Mouse (Mus musculus): ENCODE measurements around the gene Cx3cr1. TPM values are rescaled to one million over a fixed set of nuclear protein-coding genes. Genes with fewer than 3 reads are reported as not detected.

Gene Cx3cr1
- total and polyA plus RNA-seq, 3 experiments = 1.2 to 4.4 (median 3.7) TPM

- Histone ChIP-seq H3K4me3 (no peak overlapping the region), H3K4me1 (ENCODE audit: control insufficient read depth, insufficient read depth, low read length) (peaks cover 2% of the 10 kb centered on the region), H3K79me2 (replicated peaks; ENCODE audit: control insufficient read depth, insufficient read depth, low read length) (no peaks in the 10 kb centered on the region), H3K27ac (no peak overlapping the region), H3K9ac (ENCODE audit: low read depth, low read length) (no peak overlapping the region), H3K36me3 (ENCODE audit: control insufficient read depth, insufficient read depth, low read length) (peaks cover 4% of the 10 kb centered on the region; the same call in 1 of the 2 replicates), H3K27me3 (ENCODE audit: control insufficient read depth, insufficient read depth, low read length) (no peaks in the 10 kb centered on the region)
- DNase-seq = no peak
- TF ChIP-seq CTCF (IDR thresholded peaks at IDR 0.05) = no peak
- no peak for TF ChIP-seq EP300 (IDR thresholded peaks at IDR 0.05; ENCODE audit: insufficient read depth, low read depth, low read length)
- TF ChIP-seq POLR2A (IDR thresholded peaks at IDR 0.05; ENCODE audit: insufficient read depth, low read depth, low read length) = no peak
- 77% methylated on average over 7 of the region's 7 CpGs for WGBS
- intact Hi-C loops (cut with DNase I) = no loop called here
Observed at GRCm38 (mm10) chr9:120009226-120009841, 60.3 kb downstream of the Cx3cr1 start.

- Histone ChIP-seq H3K4me3 (no peak overlapping the region), H3K36me3 (ENCODE audit: control insufficient read depth, insufficient read depth, low read length) (no peaks in the 10 kb centered on the region), H3K79me2 (replicated peaks; ENCODE audit: control insufficient read depth, insufficient read depth, low read length) (no peaks in the 10 kb centered on the region), H3K27me3 (ENCODE audit: control insufficient read depth, insufficient read depth, low read length) (no peaks in the 10 kb centered on the region), H3K27ac (no peak overlapping the region), H3K4me1 (ENCODE audit: control insufficient read depth, insufficient read depth, low read length) (no peaks in the 10 kb centered on the region; the same call in 1 of the 2 replicates), H3K9ac (ENCODE audit: low read depth, low read length) (no peak overlapping the region)
- TF ChIP-seq CTCF (IDR thresholded peaks at IDR 0.05) = peak; percentile 32; the same call in 1 of the 2 replicates
- TF ChIP-seq EP300 (IDR thresholded peaks at IDR 0.05; ENCODE audit: insufficient read depth, low read depth, low read length) = no peak
- no peak for TF ChIP-seq POLR2A (IDR thresholded peaks at IDR 0.05; ENCODE audit: insufficient read depth, low read depth, low read length)
- intact Hi-C loops (cut with DNase I) = no loop called here
- WGBS = 94% methylated on average over 1 of the region's 1 CpGs
- no peak for DNase-seq
Observed at GRCm38 (mm10) chr9:120007833-120008232, 61.8 kb downstream of the Cx3cr1 start.

- H3K4me1 ChIP-seq (ENCODE audit: control insufficient read depth, insufficient read depth, low read length) = peaks cover 2% of the 10 kb centered on the region; the same call in 1 of the 2 replicates
- no peak for DNase-seq
- TF ChIP-seq CTCF (IDR thresholded peaks at IDR 0.05) (no peak), EP300 (IDR thresholded peaks at IDR 0.05; ENCODE audit: insufficient read depth, low read depth, low read length) (no peak), POLR2A (IDR thresholded peaks at IDR 0.05; ENCODE audit: insufficient read depth, low read depth, low read length) (no peak)
- 77% methylated on average over 3 of the region's 3 CpGs for WGBS
- no peak overlapping the region for H3K4me3 ChIP-seq
- H3K27ac ChIP-seq = no peak overlapping the region
- H3K9ac ChIP-seq (ENCODE audit: low read depth, low read length) = no peak overlapping the region
- H3K79me2 ChIP-seq (replicated peaks; ENCODE audit: control insufficient read depth, insufficient read depth, low read length) = no peaks in the 10 kb centered on the region
- intact Hi-C loops (cut with DNase I) = no loop called here
- no peaks in the 10 kb centered on the region for H3K36me3 ChIP-seq (ENCODE audit: control insufficient read depth, insufficient read depth, low read length)
- no peaks in the 10 kb centered on the region for H3K27me3 ChIP-seq (ENCODE audit: control insufficient read depth, insufficient read depth, low read length)
Observed at GRCm38 (mm10) chr9:120005936-120006335, 63.7 kb downstream of the Cx3cr1 start.

GRCm38 (mm10) chr9:120002893-120003292 lies 66.8 kb downstream of the Cx3cr1 start:
- H3K27ac ChIP-seq = no peak overlapping the region
- no peak for DNase-seq
- WGBS = 88% methylated on average over 5 of the region's 5 CpGs

GRCm38 (mm10) chr9:120001945-120002725 lies 67.5 kb downstream of the Cx3cr1 start:
- peaks cover 2% of the 10 kb centered on the region; the same call in 1 of the 2 replicates for H3K4me1 ChIP-seq (ENCODE audit: control insufficient read depth, insufficient read depth, low read length)
- no peaks in the 10 kb centered on the region for H3K27me3 ChIP-seq (ENCODE audit: control insufficient read depth, insufficient read depth, low read length)
- WGBS = 9% methylated on average over 31 of the region's 31 CpGs
- peak overlapping the region; percentile 69 for H3K27ac ChIP-seq
- H3K79me2 ChIP-seq (replicated peaks; ENCODE audit: control insufficient read depth, insufficient read depth, low read length) = no peaks in the 10 kb centered on the region
- H3K4me3 ChIP-seq = peak overlapping the region; percentile 45
- TF ChIP-seq EP300 (IDR thresholded peaks at IDR 0.05; ENCODE audit: insufficient read depth, low read depth, low read length) (peak; percentile 81), CTCF (IDR thresholded peaks at IDR 0.05) (no peak), POLR2A (IDR thresholded peaks at IDR 0.05; ENCODE audit: insufficient read depth, low read depth, low read length) (peak; percentile 63)
- no peaks in the 10 kb centered on the region for H3K36me3 ChIP-seq (ENCODE audit: control insufficient read depth, insufficient read depth, low read length)
- peak; percentile 91 to 92 for DNase-seq
- H3K9ac ChIP-seq (ENCODE audit: low read depth, low read length) = peak overlapping the region; percentile 40
- intact Hi-C loops (cut with DNase I) = no loop called here

More at GRCm38 (mm10) chr9:120002893-120003292, 66.8 kb downstream of the Cx3cr1 start:
- H3K36me3 ChIP-seq (ENCODE audit: control insufficient read depth, insufficient read depth, low read length) = no peaks in the 10 kb centered on the region
- H3K27me3 ChIP-seq (ENCODE audit: control insufficient read depth, insufficient read depth, low read length) = no peaks in the 10 kb centered on the region
- H3K79me2 ChIP-seq (replicated peaks; ENCODE audit: control insufficient read depth, insufficient read depth, low read length) = no peaks in the 10 kb centered on the region
- H3K4me1 ChIP-seq (ENCODE audit: control insufficient read depth, insufficient read depth, low read length) = peaks cover 2% of the 10 kb centered on the region; the same call in 1 of the 2 replicates
- H3K4me3 ChIP-seq = no peak overlapping the region
- intact Hi-C loops (cut with DNase I) = no loop called here
- no peak overlapping the region for H3K9ac ChIP-seq (ENCODE audit: low read depth, low read length)
- TF ChIP-seq POLR2A (IDR thresholded peaks at IDR 0.05; ENCODE audit: insufficient read depth, low read depth, low read length) (no peak), EP300 (IDR thresholded peaks at IDR 0.05; ENCODE audit: insufficient read depth, low read depth, low read length) (no peak), CTCF (IDR thresholded peaks at IDR 0.05) (no peak)
